Mouse (Mus musculus) hindbrain, embryonic 10.5 days (tissue): ENCODE measurements around the gene Srd5a1. TPM values are rescaled to one million over a fixed set of nuclear protein-coding genes. Genes with fewer than 3 reads are reported as not detected.
A peak's percentile ranks its signal among the peaks of the same experiment; 100 is the strongest.

Experiments
- DNase-seq: peaks from one replicate; pipeline ENCODE4 v3.0.0-alpha.2; 2017; ENCODE audit warnings: low spot score
- H3K27ac ChIP-seq: fragments of 300-500 bp; sonication (generic); 2 replicates; pipeline ENCODE4 v1.5.1; 2016; ENCODE audit warnings: mild to moderate bottlenecking, moderate library complexity
- H3K27me3 ChIP-seq: fragments of 300-500 bp; sonication (generic); 2 replicates; pipeline ENCODE4 v1.6.1; 2016; ENCODE audit warnings: mild to moderate bottlenecking; ENCODE audit not compliant: poor library complexity, insufficient read depth, severe bottlenecking
- H3K36me3 ChIP-seq: fragments of 300-500 bp; sonication (generic); 2 replicates; pipeline ENCODE4 v1.6.1; 2016; ENCODE audit warnings: mild to moderate bottlenecking, moderate library complexity
- H3K4me1 ChIP-seq: fragments of 300-500 bp; sonication (generic); replicated peaks from 2 replicates; pipeline ENCODE4 v1.6.1; 2016; ENCODE audit warnings: mild to moderate bottlenecking
- H3K4me3 ChIP-seq: fragments of 300-500 bp; sonication (generic); 2 replicates; pipeline ENCODE4 v1.5.1; 2016; ENCODE audit warnings: mild to moderate bottlenecking, moderate library complexity
- H3K9me3 ChIP-seq: fragments of 300-500 bp; sonication (generic); 2 replicates; pipeline ENCODE4 v1.6.1; 2016; ENCODE audit warnings: mild to moderate bottlenecking, moderate library complexity
- WGBS: fragments of 180-500 bp; shearing (Covaris S2); methylation state at CpG from one replicate; pipeline ENCODE4 v1.1.7; 2016; 5-methylcytosine and 5-hydroxymethylcytosine counted together
- polyA plus RNA-seq: library from polyadenylated mRNA; unstranded; fragments of >200 nt; fragmentation: Nextera tagmentation; extraction: Ambion mirVana; gene quantifications from 2 replicates; pipeline ENCODE4 v1.2.1, GENCODE M21; 2016

Gene Srd5a1
- polyA plus RNA-seq, 1 experiment from 2014 or later, result 24.3 TPM

- H3K4me3 ChIP-seq, result no peak overlapping the region
Measured at GRCm38 (mm10) chr13:69562004-69562403, 49.2 kb downstream of the Srd5a1 start.

GRCm38 (mm10) chr13:69559291-69559961 is 51.8 kb downstream of the Srd5a1 start:
- H3K36me3 ChIP-seq, result no peaks in the 10 kb centered on the region
- DNase-seq, result no peak
- H3K27ac ChIP-seq, result peak overlapping the region; percentile 75; the same call in 1 of the 2 replicates

More at GRCm38 (mm10) chr13:69562004-69562403, 49.2 kb downstream of the Srd5a1 start:
- WGBS, result 84% methylated on average over 9 of the region's 9 CpGs
- DNase-seq, result no peak
- H3K36me3 ChIP-seq, result no peaks in the 10 kb centered on the region
- no peak overlapping the region for H3K27ac ChIP-seq
- H3K27me3 ChIP-seq, result no peaks in the 10 kb centered on the region
- peaks cover 16% of the 10 kb centered on the region for H3K4me1 ChIP-seq
- H3K9me3 ChIP-seq, result no peaks in the 10 kb centered on the region

GRCm38 (mm10) chr13:69558098-69558660 is 53.1 kb downstream of the Srd5a1 start:
- Histone ChIP-seq H3K4me3 (no peak overlapping the region), H3K27me3 (no peaks in the 10 kb centered on the region), H3K4me1 (peaks cover 13% of the 10 kb centered on the region), H3K9me3 (no peaks in the 10 kb centered on the region), H3K36me3 (no peaks in the 10 kb centered on the region), H3K27ac (no peak overlapping the region)
- no peak for DNase-seq
- WGBS, result 84% methylated on average over 6 of the region's 6 CpGs

More at GRCm38 (mm10) chr13:69559291-69559961, 51.8 kb downstream of the Srd5a1 start:
- 55% methylated on average over 13 of the region's 13 CpGs for WGBS
- Histone ChIP-seq H3K9me3 (no peaks in the 10 kb centered on the region), H3K4me3 (no peak overlapping the region), H3K4me1 (peaks cover 16% of the 10 kb centered on the region), H3K27me3 (no peaks in the 10 kb centered on the region)

- H3K4me1 ChIP-seq, result peaks cover 8% of the 10 kb centered on the region
- no peak overlapping the region for H3K4me3 ChIP-seq
- no peak for DNase-seq
Measured at GRCm38 (mm10) chr13:69556728-69557127, 54.5 kb downstream of the Srd5a1 start.

GRCm38 (mm10) chr13:69555957-69556482 is 55.2 kb downstream of the Srd5a1 start:
- no peak for DNase-seq
- H3K4me1 ChIP-seq, result peaks cover 8% of the 10 kb centered on the region
- H3K36me3 ChIP-seq, result no peaks in the 10 kb centered on the region
- no peak overlapping the region for H3K27ac ChIP-seq
- no peaks in the 10 kb centered on the region for H3K27me3 ChIP-seq
- 81% methylated on average over 6 of the region's 6 CpGs for WGBS
- no peak overlapping the region for H3K4me3 ChIP-seq
- H3K9me3 ChIP-seq, result no peaks in the 10 kb centered on the region

More at GRCm38 (mm10) chr13:69556728-69557127, 54.5 kb downstream of the Srd5a1 start:
- no peaks in the 10 kb centered on the region for H3K27me3 ChIP-seq
- H3K36me3 ChIP-seq, result no peaks in the 10 kb centered on the region
- H3K9me3 ChIP-seq, result no peaks in the 10 kb centered on the region
- H3K27ac ChIP-seq, result no peak overlapping the region

- no peaks in the 10 kb centered on the region for H3K9me3 ChIP-seq
- peaks cover 8% of the 10 kb centered on the region for H3K4me1 ChIP-seq
- 35% methylated on average over 8 of the region's 8 CpGs for WGBS
- no peak overlapping the region for H3K4me3 ChIP-seq
- no peak for DNase-seq
- H3K36me3 ChIP-seq, result no peaks in the 10 kb centered on the region
- no peak overlapping the region for H3K27ac ChIP-seq
- H3K27me3 ChIP-seq, result no peaks in the 10 kb centered on the region
Measured at GRCm38 (mm10) chr13:69555045-69555444, 56.2 kb downstream of the Srd5a1 start.

DNA sequence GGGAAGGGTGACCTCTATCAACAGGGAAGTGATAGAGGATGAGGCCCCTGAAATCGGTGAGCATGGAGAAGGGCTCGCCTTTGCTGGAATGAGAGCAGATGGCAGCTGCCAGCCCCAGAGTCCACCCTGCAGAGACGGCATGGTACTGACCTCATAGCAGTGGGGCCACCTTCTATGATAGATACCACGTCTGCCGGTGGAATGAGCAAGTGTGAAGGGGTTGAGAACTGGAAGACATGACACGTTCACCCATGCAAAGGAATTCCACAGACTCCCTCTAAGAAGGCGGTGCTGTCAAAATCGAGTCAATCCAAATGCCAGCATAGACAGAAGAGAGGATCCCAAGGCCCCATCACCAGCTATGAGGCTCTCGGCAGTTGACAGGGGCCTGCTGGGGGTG is 57.0 kb downstream of the Srd5a1 start:
- H3K4me1 ChIP-seq, result peaks cover 2% of the 10 kb centered on the region
- 74% methylated on average over 9 of the region's 9 CpGs for WGBS
- H3K27ac ChIP-seq, result no peak overlapping the region

GRCm38 (mm10) chr13:69553024-69553423 is 58.2 kb downstream of the Srd5a1 start:
- H3K4me3 ChIP-seq, result no peak overlapping the region
- no peak overlapping the region for H3K27ac ChIP-seq
- no peaks in the 10 kb centered on the region for H3K9me3 ChIP-seq
- DNase-seq, result peak; percentile 53
- no peaks in the 10 kb centered on the region for H3K4me1 ChIP-seq
- 22% methylated on average over 5 of the region's 5 CpGs for WGBS
- H3K36me3 ChIP-seq, result no peaks in the 10 kb centered on the region
- no peaks in the 10 kb centered on the region for H3K27me3 ChIP-seq

More for the DNA sequence above, 57.0 kb downstream of the Srd5a1 start:
- H3K4me3 ChIP-seq, result no peak overlapping the region
- no peak for DNase-seq
- no peaks in the 10 kb centered on the region for H3K27me3 ChIP-seq
- H3K36me3 ChIP-seq, result no peaks in the 10 kb centered on the region
- no peaks in the 10 kb centered on the region for H3K9me3 ChIP-seq

DNA sequence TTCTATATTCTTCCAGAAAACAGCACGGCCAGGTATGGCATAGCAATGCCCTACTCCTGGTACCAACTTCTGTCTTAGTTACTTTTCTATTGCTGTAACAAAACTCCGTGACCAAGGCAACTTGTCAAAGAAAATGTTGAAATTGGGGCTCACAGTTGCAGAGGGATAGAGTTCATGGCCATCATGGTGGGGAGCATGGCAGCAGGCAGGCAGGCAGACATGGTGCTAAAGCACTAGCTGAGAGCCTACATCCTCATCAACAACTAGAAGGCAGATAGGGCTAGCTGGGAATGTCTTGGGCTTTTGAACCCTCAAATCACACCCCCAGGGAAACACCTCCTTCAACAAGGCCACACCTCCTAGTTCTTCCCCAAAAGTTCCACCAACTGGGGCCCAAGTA is 60.4 kb downstream of the Srd5a1 start:
- 88% methylated on average over 2 of the region's 2 CpGs for WGBS
- no peak overlapping the region for H3K4me3 ChIP-seq
- no peaks in the 10 kb centered on the region for H3K36me3 ChIP-seq
- no peak for DNase-seq
- H3K9me3 ChIP-seq, result no peaks in the 10 kb centered on the region
- no peak overlapping the region for H3K27ac ChIP-seq
- no peaks in the 10 kb centered on the region for H3K27me3 ChIP-seq
- H3K4me1 ChIP-seq, result no peaks in the 10 kb centered on the region

GRCm38 (mm10) chr13:69549980-69550379 is 61.3 kb downstream of the Srd5a1 start:
- H3K36me3 ChIP-seq, result no peaks in the 10 kb centered on the region
- H3K27ac ChIP-seq, result no peak overlapping the region
- H3K27me3 ChIP-seq, result no peaks in the 10 kb centered on the region
- H3K4me3 ChIP-seq, result no peak overlapping the region
- DNase-seq, result no peak
- H3K9me3 ChIP-seq, result no peaks in the 10 kb centered on the region
- 0 out of 2 replicates have a peak, but pooled peaks cover 2% of the 10 kb centered on the region for H3K4me1 ChIP-seq
- 51% methylated on average over 8 of the region's 8 CpGs for WGBS

- Histone ChIP-seq H3K36me3 (no peaks in the 10 kb centered on the region), H3K27me3 (peaks cover 21% of the 10 kb centered on the region), H3K27ac (no peak overlapping the region), H3K4me3 (no peak overlapping the region), H3K9me3 (no peaks in the 10 kb centered on the region), H3K4me1 (peaks cover 18% of the 10 kb centered on the region)
- WGBS, result 70% methylated on average over 16 of the region's 16 CpGs
- DNase-seq, result no peak
Measured at GRCm38 (mm10) chr13:69547488-69548180, 63.6 kb downstream of the Srd5a1 start.

GRCm38 (mm10) chr13:69545019-69545418 is 66.2 kb downstream of the Srd5a1 start:
- WGBS, result 23% methylated on average over 3 of the region's 3 CpGs
- peak overlapping the region; percentile 70 for H3K27ac ChIP-seq

GRCm38 (mm10) chr13:69543595-69543994 is 67.6 kb downstream of the Srd5a1 start:
- Histone ChIP-seq H3K9me3 (no peaks in the 10 kb centered on the region), H3K4me1 (peaks cover 43% of the 10 kb centered on the region), H3K27me3 (peaks cover 21% of the 10 kb centered on the region), H3K27ac (no peak overlapping the region), H3K4me3 (peak overlapping the region; percentile 21), H3K36me3 (no peaks in the 10 kb centered on the region)
- 48% methylated on average over 12 of the region's 12 CpGs for WGBS
- DNase-seq, result no peak

More at GRCm38 (mm10) chr13:69545019-69545418, 66.2 kb downstream of the Srd5a1 start:
- H3K36me3 ChIP-seq, result no peaks in the 10 kb centered on the region
- no peak overlapping the region for H3K4me3 ChIP-seq
- H3K9me3 ChIP-seq, result no peaks in the 10 kb centered on the region
- peak; percentile 76 for DNase-seq
- peaks cover 30% of the 10 kb centered on the region for H3K4me1 ChIP-seq
- peaks cover 21% of the 10 kb centered on the region for H3K27me3 ChIP-seq
